Mouse (Mus musculus): Measurements from ENCODE around the gene Proser2.

Gene Proser2

GRCm38 (mm10) chr2:6129555-6130355, at the start of gene Proser2:
Proser2 (minus strand) TSS chr2:6130211.
- peak in 1 of 2 experiments; percentile 29 for DNase-seq (ENCODE audit: low spot score in 2 of 2)

DNA sequence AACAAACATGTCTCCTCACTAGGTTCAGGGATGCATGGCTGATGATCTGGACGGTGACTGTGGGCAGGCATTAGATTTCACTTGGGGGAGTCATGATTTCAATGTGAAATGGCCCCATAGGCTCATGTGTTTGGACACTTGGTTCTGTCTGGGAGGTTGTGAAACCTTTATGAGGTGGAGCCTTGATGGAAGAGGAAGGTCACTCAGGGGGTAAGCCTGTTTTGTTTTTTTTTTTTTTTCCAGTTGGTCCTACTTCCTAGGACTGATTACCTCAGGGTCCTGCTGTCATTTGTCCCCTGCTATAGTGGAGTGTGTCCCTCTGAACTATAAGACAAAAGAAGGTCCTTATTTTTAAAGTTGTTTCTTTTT, 49.7 kb upstream of the Proser2 start:
- DNase-seq (ENCODE audit: low spot score in 2 of 2): no peak

DNA sequence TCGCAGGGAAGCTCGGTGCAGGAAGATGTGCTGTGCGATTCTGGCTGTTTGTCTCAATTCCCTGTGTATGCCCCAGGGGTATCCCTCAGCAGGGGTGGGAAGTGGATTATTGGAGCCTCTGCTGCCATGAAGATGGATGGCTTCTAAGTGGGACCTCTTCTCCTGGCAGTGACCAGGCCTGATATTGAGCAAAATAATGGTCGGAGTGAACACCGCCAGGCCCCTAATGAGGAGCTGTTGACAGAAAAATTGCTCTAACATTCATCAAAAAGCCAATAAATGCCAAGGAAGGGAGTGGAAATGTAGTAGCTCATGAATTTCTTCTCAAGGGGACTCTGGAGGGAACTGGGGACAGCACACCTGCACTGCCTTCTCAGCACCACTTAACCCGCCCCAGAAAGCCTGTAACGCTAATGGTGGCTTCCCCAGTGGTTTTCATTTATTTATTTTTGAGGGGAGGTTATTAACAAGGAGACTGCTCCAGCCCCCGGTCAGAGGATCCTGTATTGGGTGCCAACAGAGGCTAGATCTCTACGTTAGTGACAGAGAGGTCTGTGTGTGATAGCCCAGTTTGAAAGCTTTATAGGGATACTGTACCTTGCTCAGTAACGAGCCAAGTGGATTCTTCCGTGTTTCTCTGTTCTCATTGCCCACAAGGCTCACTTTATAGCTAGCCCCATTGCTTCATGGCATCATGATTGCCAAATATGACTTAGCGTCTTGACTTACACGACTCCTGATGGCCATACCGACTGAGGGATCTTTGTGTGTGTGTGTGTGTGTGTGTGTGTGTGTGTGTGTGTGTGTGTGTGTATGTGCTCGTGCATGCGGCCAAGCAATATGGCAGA, 49.1 kb upstream of the Proser2 start:
- DNase-seq (ENCODE audit: low spot score in 2 of 2): no peak

- DNase-seq (ENCODE audit: low spot score in 2 of 2): no peak
Observed at GRCm38 (mm10) chr2:6173013-6173412, 43.0 kb upstream of the Proser2 start.

DNA sequence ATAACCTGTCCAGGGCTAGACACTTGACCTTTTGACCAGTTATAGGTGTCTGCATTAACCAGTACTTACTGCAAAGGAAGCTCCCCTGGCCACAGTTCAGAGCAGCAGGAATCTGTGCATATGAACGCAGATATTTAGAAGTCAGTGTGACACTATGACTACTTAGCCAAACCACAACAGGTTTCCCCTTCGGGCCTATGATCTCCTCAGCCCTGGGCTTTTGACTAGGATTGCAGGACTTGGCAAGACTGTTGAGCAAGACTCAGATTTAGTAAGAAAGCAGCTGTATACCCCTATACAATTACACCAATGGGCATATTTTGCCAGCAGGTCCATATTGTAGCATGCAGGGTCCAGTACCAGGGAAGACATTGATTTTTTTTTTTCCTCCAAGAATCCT, 38.5 kb upstream of the Proser2 start:
- no peak for DNase-seq (ENCODE audit: low spot score in 2 of 2)

DNA sequence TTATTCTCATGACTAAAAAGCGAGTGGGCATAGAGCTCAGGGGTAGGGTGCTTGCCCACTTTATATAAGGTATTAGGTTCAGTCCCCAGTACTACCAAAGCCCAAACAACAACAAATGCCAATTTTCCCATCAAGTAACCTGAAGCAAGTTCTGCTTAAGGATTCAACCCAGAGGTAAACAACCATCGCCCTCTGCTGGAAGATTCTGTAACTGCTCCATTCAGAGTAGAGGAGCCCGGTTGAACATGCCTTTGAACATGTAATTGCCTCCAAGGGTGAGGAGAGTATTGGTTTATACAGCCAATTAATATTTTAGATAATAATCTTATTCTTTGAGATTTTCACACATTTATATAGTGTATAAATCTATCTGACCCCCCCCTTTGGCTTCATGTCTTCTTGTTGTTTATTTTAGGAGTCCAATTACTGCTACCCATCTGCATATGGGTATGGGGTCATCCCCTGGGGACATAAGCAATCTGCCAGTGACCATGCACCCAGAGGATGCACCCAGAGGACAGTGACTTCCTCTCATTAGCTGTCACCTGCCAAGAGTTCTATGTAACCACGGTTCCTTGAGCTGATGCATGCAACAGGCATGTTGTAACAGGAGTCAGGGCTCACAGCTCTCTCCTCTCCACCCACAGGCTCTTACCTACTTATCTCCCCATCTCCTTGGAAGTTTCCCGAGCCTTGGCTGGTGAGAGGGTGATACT, 38.0 kb upstream of the Proser2 start:
- DNase-seq (ENCODE audit: low spot score in 2 of 2): peak in 1 of 2 experiments; percentile 79

DNA sequence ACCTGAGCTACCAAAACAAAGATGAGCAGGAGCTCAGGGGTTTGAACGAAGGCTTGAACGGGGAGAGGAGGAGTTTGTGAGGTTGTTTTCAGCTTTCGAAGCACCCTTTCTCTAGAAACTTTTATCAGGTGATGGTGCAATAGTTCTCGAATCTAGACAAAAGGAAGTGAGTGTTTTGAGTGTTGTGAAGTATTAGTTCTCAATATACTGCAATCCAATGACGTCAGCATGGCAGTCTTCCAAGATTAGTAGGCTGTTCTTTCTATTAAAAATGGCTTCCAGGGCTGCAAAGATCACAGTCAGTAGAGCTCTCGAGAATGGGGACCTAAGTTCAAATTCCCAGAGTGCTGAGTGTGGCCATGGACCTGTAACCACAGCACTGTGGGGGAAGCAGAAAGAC, 35.8 kb upstream of the Proser2 start:
- no peak for DNase-seq (ENCODE audit: low spot score in 2 of 2)

GRCm38 (mm10) chr2:6164606-6165290, 34.7 kb upstream of the Proser2 start:
- DNase-seq (ENCODE audit: low spot score in 2 of 2): no peak

DNA sequence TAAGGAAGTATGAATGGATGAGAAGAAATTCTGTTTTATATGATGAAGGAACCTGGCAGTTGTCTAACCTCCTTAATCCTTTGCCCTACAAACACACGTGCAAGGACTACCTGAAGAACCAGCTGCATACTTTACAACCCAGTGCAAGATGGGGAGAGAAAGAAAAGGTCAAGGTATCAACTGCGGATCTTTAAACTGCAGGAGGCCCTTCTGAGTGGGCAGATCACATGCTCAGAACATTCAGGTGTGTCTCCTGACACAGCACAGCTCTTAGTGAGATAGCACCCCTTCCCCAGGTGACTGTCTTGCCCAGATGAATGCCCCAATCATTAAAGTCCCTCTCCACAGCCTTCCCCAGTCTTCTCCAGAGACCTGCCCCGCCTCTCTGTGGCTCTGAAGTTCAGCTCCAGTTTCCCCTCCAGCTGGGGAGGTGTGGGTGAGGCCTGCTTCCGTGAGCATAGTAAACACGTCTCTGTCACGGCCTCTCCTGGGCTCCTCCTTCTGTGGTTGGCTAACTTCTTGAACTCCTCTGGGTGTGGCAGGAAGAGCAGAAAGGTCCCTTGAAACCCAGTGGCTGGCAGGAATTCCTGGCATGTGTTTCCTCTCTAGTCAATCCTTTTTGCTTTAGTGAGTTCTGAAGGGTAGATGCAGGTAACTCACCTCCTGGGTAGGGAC, 32.5 kb upstream of the Proser2 start:
- DNase-seq (ENCODE audit: low spot score in 2 of 2): no peak

- DNase-seq (ENCODE audit: low spot score in 2 of 2): no peak
Observed at GRCm38 (mm10) chr2:6159735-6160134, 29.7 kb upstream of the Proser2 start.

- DNase-seq (ENCODE audit: low spot score in 2 of 2): no peak
Observed at GRCm38 (mm10) chr2:6159219-6159618, 29.2 kb upstream of the Proser2 start.

DNA sequence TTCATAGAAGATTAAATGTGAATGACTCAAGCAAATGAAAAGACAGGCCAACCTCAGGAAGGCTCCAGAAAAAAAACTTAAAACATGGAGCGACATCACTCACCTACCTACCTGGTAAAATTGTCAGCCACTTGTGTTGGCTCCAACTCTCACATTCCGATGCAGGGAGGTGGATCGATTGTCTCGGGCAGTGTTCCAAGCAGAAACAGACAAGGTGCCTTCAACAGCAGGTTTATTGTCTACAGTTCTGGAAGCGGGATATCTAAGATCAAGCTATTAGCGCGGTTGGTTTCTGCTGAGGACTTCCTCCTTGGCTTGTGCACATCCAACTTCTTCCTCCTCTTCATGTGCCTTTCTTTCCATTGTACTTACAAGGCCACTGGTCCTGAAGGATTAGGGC, 27.6 kb upstream of the Proser2 start:
- DNase-seq (ENCODE audit: low spot score in 2 of 2): no peak

DNA sequence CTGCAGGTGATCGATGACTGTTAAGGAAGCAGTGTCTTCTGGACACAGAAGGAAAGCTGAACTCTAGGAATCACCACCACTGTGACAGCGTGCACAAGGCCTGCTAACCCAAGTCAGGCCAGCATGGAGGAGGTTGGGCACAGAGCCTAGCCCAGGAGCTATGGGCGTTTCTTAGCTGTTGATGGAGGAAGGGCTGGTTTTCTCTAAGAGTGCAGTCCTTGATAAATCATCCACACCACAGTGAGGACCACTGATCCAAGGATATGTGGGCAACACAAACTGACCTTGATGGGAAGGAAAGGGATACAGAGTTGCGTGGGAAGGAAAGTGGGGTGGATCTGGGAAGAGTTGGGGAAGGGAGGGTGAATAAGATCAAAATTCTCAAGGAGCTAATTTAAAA, 27.2 kb upstream of the Proser2 start:
- no peak for DNase-seq (ENCODE audit: low spot score in 2 of 2)

DNA sequence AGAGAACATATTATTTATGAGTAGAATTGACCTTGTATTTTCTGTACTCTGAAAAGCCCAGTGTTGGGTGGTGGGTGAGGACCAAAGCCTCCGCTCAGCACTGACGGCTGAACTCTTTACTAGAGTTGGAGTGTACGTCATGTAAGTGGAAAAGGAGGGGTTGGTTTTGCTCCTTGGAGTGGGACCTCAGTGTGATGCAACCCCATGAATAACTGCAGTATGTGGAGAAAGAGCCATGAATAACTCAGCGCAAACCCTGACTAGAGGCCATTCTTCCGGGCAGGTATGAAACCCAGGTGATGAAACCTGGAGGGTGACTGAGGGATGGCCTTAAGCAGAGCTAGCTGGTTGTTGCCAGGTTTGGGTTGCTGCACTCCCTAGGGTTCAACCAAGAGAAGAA, 19.8 kb upstream of the Proser2 start:
- DNase-seq (ENCODE audit: low spot score in 2 of 2): no peak

DNA sequence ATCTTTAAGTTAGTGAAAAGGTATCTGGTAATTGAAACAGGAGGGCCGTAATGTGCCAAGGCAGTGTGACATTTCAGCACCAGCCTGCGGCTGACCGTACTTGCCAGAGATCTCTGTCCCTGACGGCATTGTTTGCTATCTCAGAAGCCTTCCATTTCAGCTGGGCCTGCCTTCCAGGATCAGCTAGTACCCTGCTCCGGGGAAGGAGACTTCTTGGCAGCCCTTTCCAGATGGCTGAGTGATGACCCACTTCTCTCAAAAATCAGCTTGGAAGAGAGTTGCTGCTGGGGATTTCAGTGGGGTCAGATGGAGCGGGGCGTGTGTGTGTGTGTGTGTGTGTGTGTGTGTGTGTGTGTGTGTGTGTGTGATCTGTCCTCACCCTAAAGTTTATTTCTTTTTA, 16.9 kb upstream of the Proser2 start:
- no peak for DNase-seq (ENCODE audit: low spot score in 2 of 2)

DNA sequence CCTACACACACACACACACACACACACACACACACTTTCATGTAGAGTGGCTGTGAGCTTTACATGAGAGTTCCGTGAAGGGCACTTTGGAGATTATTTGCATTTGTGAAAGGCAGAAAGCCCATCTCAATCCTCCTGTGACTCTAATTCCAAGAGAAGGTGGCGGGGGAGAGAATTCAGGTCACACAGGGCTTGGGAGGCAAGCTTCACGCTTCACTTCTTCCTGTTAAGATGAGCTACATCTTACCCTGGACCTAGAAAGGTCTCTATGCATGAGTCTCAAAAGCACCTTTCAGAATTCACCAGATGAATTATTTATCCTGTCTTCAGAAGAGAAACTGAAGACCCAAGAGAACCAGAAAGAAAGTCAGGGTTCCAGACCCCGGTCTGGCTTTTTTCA, 16.2 kb upstream of the Proser2 start:
- DNase-seq (ENCODE audit: low spot score in 2 of 2): no peak

- no peak for DNase-seq (ENCODE audit: low spot score in 2 of 2)
Observed at GRCm38 (mm10) chr2:6145611-6146010, 15.6 kb upstream of the Proser2 start.

DNA sequence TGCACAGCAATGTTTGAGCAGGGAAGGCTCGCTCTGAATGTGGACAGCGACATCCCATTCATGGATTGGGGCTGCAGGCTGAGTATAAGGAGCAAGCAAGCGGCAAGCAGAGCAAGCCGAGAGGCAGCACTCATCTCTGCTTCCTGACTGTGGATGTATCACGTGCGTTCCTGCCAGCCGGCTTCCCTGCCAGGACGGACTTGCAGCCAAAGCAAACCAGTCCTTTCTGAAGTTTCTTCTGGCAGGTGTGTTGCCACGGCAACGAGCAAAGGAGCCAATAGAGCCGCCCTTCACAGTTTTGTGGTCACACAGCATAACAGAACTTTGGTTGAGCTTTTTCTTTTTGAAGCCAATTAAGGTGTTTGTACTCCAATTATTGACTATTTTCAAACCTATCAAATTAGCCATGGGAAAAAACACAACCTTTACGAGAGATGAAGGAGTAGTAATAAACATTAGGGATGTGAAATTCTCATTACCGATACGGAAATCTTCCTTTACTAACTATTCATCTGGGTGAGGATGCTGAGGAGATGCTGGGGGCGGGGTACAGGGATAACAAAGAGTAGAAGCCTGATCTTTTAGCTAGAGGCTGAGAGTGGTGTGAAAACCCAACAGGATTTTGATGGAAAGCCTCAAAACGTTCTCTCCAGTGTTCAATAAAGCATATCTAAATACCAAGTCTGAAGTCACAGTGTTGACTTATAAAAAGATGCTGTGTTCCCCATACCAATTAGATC, 13.1 kb upstream of the Proser2 start:
- no peak for DNase-seq (ENCODE audit: low spot score in 2 of 2)

GRCm38 (mm10) chr2:6140572-6141161, 10.7 kb upstream of the Proser2 start:
- DNase-seq (ENCODE audit: low spot score in 2 of 2): no peak

- DNase-seq (ENCODE audit: low spot score in 2 of 2): no peak
Observed at GRCm38 (mm10) chr2:6133871-6134270, 3.9 kb upstream of the Proser2 start.
